Mouse (Mus musculus) layer of hippocampus, postnatal 25 days (tissue): Measurements from ENCODE around the gene Foxd2. TPM values are rescaled to one million over a fixed set of nuclear protein-coding genes. Genes with fewer than 3 reads are reported as not detected.

Experiments used
- DNase-seq, 2 experiments: peaks; one replicate each; pipeline ENCODE4 v3.0.0; 2022; ENCODE audit warnings: mixed read lengths in 2 of 2, low spot score in 1 of 2; ENCODE audit errors: extremely low spot score in 1 of 2
- total RNA-seq, 2 experiments: library from RNA; stranded (reverse); gene quantifications; 2 replicates each; pipeline ENCODE4 v1.2.3; 2021

Foxd2 gene
- total RNA-seq: under 1 TPM; 0.17 to 0.35 TPM

DNA sequence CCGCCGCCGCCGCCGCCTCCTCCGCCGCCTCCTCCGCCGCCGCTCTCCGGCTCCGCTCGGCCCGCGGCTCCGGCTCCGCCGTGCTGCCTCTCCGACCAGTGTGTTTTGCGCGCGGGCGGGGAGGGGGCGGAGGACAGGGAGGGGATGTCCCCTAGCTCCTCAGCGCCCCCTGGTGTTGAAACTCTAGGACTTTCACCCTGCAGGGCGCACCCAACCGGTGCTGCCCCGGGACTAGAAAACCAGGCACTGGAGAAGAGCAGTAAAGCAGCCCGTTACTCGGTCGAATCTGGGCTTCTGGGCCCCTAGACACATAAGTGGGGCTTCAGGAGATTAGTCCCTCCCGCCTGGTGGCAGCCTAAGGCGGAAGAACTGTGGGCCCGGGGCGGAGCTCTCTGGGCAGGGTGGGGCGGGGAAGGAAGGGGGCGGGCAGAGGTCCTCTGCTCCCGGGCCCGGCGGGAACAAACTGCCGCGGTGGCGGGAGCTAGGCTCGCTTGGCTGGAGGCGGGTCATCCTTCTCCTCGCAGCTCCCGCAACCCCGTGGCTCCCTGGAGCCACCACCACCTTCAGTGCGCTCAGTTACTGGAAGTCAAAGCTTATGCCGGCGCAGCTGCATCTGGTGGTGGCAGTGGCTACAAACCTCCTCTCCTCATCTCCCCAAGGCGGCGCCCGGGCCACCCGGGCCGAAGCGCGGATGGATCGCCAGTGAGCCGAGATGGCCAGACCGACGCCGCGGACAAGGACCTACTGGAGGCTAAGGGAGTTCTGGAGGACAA lies at the start of gene Foxd2:
Foxd2 (minus strand) TSS at position 45 of the 773 bp plus-strand sequence.
- peak; percentile 64 to 77 for DNase-seq

DNA sequence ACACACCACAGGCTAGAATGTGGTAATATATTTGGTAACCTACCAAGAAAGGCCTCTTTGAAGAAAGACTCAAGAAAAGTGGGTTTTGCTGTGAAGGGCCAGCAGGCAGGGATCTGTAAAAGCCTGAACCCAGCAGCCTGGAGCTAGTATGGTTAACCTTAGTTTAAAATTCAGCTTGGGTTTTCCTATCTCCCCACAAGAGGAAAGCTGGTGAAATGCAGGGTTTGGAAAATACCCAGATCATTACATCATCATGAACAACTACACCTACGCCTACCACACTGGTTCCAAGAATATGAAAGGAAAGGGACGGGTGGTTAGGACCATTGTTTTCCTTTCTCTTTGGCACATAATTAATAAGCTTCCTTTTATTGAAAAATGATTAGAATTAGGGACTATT lies 49.6 kb upstream of the Foxd2 start:
- DNase-seq: no peak

DNA sequence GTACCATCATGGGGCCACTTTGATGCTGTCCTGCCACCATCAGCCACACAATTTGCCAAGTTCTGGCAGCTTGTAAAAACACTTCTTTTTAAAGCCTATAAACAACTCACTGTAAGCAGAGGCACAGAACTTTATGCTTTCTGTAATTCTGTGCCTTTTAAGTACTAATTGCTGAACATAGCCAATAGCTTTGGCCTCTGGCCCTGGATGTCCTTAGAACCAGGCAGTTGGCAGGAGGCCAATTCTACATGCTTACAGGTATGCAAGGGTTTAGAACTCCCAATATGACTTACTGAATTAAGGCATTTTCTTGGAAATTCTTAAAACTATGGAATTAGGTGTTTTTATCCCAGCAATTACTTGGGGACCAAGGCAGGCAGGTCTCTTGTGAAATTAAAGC lies 48.7 kb upstream of the Foxd2 start:
- DNase-seq: no peak

DNA sequence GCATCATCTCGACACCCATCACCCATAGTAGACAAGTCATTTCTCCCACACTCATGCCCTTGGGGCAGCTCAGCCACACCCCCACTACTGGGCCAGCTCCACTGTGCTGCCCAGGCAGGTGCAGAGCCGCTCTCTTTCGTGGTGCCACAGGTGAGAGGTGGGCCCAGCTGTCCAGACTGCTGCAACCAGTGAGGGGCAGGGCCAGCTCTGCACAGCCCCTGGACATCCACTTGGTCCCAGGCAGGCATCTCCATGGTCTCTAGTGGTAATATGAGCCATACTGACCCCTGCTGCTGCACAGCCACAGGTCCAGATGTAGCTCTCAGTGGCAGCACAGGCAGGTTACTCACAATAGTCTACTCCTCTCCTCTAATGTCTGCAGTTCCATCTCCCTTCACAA lies 44.5 kb upstream of the Foxd2 start:
- DNase-seq: no peak

DNA sequence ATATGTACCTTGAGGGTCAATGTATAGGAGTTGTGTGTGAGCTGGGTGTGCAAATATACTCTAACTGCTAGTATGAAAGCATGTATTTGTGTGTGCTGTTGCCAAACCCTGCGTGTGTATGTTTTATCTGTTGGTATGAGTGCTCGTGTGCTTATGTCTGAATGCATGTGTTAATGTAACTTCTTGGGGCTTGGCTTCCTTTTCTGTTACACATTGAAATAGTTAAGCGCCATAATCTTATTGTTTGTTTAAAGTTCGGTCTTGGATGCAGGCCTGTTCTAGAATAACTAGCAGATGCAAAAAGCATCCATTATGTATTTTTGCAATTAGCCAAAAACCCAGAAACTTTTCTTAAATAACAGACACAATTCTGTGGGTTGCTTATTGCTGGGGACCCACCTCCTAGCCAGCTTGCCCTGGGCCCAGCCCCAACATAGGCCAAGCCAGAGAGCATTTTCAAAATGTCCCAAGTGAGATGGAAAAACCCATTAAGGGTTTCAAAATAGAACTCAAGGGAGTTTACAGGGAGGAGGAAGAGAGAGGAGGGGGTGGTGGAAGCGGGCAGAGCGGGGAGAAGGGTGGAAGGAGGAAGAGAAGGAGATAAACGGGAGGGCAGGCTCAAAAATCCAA lies 39.3 kb upstream of the Foxd2 start:
- no peak for DNase-seq

DNA sequence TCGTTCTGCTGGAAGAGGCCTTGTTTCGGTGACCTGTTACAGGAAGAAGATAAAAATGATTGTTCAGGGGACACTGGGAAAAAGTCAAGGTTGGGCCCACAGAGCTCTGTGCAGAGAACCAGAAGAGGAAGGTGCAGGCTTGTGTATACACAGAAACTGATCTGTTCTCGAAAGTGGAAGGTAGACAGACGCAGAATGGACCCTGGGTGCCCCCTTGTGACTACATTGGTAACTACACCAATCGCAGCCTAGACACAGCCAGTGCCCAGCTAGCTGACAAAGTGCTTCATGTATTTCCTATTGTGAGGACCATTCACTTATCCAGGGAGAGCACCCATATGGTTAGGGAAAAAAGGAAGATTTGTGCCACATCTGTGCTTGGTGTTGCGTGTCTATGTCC lies 38.7 kb upstream of the Foxd2 start:
- peak; percentile 84 to 96 for DNase-seq

DNA sequence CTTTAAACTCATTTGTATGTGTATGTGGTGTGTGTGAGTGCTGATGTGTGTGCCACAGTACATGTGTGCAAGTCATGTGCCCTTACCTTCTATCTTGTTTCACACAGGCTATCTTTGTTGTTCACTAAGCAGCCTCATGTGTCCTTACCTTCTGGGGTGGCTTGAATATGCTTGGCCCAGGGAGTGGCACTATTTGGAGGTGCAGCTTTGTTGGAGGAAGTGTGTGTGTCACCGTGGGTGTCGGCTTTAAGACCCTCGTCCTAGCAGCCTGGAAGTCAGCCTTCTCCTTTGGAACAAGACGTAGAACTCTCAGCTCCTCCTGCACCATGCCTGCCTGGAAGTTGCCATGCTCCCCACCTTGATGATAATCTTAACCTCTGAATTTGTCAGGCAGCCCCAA lies 37.7 kb upstream of the Foxd2 start:
- no peak for DNase-seq

DNA sequence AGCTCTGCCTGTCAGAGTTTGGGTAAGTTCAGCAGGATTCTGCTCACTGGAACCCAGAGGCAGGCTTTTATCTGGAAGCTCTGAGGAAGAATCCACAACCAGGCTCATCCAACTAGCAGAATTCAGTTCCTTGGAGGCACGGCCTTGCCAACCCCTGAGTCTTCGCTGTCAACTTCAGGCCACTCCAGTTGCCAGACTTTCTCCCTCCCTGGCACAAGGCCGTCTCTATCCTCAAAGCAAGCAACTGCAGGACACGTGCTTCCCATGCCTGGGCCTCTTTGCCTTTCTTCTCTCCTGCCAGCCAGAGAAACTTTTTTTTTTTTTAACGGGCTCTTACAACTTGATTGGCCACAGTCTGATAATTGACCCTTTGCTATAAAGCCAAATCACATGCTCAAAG lies 36.3 kb upstream of the Foxd2 start:
- DNase-seq: no peak

DNA sequence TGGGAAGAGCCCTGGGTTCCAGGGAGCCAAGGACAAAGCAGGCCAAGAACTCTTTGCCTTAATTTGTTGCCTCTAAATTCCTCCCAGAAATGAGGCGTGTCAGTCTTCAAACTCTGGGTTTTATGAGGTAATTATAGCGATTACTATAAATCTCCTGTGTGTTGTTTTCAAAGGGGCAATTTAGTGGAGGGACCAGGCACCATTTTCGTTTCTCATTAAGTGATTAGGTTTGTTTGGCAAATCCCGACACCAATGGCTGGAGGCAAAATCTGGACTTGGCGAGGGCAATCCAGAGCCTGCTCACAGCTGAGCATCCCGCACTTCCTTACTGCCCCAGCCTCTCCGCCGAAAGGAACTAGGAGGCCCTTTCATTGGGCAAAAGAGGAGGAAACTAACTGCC lies 33.9 kb upstream of the Foxd2 start:
- DNase-seq: no peak

DNA sequence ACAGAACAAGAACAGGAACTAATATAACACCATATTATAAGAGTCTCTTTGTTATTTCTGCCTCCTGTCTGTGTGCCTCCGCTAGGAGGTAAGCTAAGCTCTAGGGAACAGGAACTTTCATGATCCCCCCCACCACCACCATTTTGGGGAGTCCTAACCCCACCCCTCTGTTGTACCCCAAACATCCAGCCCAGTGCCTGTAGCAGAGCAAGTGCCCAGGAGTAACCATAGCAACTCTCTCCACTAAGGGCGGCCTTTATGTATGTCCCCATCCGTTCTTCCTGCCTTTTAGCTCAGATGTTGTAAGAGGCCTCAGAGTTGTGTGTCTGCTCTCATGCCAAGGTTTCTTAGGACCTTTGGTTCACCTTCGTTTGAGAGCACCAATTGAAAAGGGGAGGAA lies 33.4 kb upstream of the Foxd2 start:
- DNase-seq: no peak

DNA sequence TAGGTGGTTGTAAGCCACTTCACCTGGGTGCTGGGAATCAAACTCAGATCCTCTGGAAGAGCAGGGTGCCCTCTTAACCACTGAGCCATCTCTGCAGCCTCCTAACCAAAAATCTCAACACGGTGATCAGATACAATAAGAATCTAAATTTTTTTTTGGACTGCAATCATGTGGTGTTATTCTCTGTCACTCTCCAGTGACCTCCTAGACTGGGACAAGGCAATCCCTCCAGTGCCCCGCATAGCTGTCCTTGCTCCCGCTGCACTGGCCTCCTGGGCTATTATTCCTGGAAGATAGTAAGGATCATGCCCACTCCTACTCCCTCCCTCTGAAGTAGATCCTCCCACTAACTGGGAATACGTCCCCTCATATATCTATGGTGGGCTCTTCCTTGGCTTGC lies 32.6 kb upstream of the Foxd2 start:
- DNase-seq: no peak

DNA sequence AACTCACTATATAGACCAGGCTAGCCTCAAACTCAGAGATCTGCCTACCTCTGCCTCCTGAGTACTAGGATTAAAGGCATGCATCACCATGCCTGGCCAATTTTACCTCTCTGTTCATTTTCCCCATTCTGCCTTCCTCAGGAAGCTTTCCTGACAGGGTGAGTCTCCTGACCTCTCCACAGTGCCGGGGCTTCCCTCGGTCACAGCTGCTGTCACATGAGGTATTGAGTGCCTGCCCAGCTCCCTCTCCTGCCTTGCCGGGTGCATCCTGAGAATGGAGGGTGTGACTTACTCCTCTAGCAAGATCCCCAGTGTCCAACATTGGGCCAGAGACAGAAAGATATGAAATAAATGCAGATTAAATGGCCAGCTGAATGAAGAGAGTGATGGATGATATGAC lies 29.6 kb upstream of the Foxd2 start:
- no peak for DNase-seq

DNA sequence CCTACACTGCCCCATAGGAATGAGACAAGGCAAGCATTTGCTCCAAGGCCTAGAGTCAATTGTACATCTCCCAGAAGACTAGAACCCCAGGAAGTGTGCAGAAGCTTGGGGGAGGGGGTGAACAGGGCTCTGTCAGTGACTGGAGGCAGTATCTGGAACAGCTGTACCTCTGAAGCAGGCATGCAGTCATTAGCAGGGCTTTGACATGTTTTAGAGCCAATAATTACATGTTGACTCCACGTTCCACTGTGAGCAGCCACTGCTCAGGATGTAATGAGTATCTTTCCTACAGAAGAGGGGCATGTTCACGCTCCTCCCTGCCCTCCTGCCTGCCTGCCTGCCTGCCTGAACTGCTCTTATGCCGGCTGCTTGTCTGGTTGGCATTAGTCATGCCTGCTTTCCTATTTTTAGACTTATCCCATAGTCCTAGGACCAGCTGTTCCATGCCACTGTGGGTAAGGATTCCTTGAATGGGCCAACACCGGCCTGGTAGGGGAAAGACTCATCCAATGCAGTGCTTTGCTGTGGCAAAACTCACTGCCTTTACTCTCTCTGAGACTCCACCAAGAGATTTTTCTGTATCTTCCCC lies 28.9 kb upstream of the Foxd2 start:
- no peak for DNase-seq

DNA sequence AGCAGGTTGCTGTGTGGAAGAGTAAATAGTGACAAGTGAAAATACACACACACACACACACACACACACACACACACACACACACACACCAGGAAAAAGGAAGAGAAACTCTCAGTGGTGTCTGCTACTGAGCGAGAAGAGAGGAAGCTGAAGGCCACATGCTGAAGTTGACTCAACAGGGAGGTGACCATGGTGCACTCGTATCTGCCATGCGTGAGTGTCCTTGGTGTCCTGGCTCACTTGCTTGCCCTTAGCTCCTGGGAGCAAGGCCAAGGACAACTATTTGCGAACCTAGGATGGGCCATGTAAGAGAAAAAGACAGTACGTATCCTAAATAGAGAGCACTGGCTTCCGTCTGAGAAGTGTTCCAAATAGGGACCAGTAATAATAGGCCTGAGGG lies 25.5 kb upstream of the Foxd2 start:
- DNase-seq: no peak

DNA sequence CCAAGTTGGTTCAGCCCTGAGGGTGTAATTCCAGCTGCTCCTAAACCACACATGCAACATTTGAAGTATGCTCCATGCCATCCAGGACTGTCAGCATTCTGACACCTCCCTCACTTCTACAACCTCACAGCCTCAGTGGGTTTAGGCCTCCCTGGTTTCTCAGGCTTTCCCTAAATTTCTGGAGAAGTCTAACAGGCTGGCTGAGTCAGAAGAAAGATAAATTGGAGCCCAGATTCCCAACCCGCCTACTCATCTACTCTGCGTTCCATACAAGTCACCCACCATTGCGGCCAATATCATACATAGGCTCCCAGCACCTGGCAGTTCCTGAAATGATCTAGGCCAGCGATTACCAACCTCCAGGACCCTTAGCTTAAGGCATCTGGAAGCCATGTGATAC lies 24.1 kb upstream of the Foxd2 start:
- no peak for DNase-seq

DNA sequence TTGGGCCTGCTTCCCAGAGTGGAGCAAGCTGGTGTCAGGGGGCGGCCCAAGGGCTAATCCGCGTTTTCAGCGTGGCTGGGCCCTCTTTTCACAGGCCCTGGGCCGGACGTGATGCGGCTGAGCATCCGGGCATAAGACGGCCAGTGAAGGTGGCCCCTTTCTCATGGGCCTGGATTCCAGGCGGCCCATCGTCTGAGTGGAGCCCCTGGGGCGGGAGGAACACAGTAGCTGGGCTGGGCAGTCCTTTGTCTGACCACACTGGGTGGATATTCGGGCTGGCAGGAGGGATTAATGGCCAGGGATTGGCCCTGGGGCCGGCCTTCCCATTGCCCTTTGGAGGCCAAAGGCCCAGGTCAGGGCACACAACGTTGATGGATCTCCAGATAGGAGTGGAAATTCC lies 20.5 kb upstream of the Foxd2 start:
- no peak for DNase-seq

DNA sequence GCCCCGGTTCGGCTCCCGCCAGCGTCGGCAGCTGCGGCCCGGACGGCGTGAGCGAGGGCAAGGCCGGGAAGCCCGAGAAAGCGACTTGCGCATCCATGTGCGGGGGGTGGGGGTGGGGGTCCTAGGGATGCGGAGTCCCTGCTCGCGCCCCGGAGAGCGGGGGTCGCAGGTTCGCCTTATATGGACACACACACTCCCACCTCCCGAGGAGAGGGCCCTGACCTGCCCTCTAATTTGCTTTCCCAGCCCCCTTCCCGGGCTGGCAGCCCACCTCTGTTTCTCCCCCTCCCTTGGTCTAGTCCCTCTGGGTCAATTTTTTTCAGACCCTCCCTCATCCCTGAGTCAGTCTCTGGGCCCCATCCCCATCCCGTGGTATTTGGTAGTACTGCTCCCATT lies 17.2 kb upstream of the Foxd2 start, which contains the start of gene Foxe3:
Foxe3 (minus strand) TSS at position 97 of the 396 bp plus-strand sequence.
- no peak for DNase-seq

DNA sequence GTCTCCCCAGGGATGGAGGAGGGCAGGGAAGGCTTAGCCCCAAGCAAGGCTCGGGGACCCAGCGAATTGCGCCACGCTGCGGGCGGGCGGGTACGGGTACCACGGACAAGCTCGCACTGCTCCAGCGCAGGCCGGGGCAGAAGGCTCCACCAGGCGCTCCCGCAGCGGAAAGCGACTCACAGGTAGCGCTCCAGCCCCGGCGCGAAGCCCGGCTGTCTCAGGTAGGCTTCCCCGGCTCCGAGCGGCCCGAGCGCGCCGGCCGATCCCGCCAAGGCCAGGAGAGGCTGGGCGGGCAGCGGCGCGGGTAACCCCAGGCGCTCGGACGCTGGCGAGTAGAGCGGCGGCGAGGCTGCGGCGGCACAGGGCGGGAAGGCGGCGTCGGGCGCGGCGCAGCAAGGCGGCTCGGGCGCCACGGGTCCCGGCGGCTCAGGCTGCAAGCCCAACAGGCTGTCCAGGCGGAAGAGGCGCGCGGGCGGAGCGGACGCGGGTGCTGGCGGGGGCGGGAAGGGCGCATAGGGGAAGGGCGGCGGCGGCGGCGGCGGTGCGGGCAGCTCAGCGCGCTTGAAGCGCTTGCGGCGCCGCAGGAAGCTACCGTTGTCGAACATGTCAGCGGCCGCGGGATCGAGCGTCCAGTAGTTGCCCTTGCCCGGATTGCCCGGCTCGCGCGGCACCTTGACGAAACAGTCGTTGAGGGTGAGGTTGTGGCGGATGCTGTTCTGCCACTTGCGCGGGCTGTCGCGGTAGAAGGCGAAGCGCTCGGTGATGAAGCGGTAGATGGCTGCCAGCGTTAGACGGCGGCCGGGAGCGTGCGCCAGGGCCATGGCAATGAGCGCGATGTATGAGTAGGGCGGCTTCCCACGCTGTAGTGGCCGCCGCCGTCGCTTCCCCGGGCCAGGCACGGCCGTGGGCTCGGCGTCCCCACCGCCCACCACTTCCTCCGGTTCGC lies 16.6 kb upstream of the Foxd2 start:
- no peak for DNase-seq

DNA sequence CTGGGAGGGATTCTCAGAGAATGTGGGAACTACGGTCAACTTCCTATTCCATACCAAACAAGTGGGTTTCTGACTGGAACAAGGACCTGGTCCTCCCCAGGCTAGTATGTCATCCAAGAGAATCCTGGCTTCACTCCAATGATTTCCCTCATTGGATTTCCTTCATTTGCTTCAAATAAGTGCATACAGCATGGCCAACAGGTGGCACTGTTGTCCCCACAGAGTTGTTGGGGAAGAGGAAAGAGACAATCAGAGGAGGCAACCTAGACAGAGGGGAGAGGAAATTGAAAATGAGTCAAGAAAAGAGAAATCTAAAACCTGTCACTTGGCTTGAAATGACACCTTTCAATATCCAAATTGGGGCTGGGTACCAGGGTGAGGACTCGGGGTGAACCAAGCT lies 8.4 kb upstream of the Foxd2 start:
- no peak for DNase-seq

DNA sequence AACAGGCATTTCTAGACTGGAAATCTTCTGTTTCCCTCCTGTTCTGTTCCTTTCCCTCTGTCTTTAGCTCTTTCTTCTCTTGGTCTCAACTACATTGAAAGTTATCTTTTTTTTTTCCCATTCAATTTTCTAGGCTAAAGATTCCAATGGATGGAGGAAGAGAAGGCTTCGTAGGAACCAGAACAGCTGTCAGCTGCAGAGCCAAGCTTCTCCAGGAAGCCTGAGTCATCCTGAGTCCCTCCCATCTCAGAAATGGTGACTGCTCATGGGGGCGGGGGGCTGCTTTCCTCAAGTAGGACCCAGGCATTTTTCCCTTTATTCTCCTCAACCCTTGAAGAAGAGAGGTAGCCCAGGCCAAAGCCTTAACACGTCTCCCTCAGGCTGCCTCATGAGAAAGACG lies 7.4 kb upstream of the Foxd2 start:
- no peak for DNase-seq

DNA sequence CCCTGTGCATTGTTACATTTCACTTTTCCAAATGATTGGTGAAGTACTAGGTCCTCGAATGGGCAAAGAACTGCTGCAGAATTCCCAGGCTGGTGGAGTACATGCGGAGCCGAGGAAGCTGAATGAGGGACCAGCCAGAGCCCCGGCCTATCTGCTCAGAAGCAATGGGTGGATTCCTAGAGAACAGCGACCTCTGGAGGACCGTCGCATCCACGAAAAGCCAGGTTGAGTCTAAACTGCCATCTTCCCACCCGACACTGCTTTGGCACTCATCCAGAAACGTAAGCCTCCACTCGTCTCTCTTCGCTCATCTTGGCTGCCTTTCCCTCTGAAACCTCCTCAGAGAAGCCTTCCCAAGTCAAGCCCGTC lies 4.9 kb upstream of the Foxd2 start:
- DNase-seq: peak in 1 of 2 experiments; percentile 59
